Mouse (Mus musculus) granulocyte monocyte progenitor cell, adult 5-6 weeks (primary cell): ENCODE data around the gene Zdhhc15. TPM values are rescaled to one million over a fixed set of nuclear protein-coding genes. Genes with fewer than 3 reads are reported as not detected.
A peak's percentile ranks its signal among the peaks of the same experiment; 100 is the strongest.
"Not testable (repeated sequence)": the region's sequence is repeated elsewhere in the genome, so short reads cannot be mapped to it uniquely, and the experiment has no call there.

Experiments used
- ATAC-seq: replicated peaks from 2 replicates; pipeline ENCODE4 v1.8.0; 2016; ENCODE audit warnings: mild to moderate bottlenecking, moderate TSS enrichment, inconsistent platforms; ENCODE audit not compliant: poor library complexity, severe bottlenecking
- total RNA-seq, 2 experiments: library from RNA; stranded (forward) in 1 of 2; stranded (reverse) in 1 of 2; fragments of 200-712, 200-1000 nt in 1 of 2; fragments of >200 nt in 1 of 2; fragmentation: Nextera tagmentation in 1 of 2; gene quantifications; 2 replicates each; pipeline ENCODE4 v1.2.3; 2014 to 2017

Gene Zdhhc15
- total RNA-seq (2014; fragmentation: Nextera tagmentation) (1.4 and 2.5 TPM in 2 replicates), total RNA-seq (2017) (0.88 and 1.5 TPM in 2 replicates)

DNA sequence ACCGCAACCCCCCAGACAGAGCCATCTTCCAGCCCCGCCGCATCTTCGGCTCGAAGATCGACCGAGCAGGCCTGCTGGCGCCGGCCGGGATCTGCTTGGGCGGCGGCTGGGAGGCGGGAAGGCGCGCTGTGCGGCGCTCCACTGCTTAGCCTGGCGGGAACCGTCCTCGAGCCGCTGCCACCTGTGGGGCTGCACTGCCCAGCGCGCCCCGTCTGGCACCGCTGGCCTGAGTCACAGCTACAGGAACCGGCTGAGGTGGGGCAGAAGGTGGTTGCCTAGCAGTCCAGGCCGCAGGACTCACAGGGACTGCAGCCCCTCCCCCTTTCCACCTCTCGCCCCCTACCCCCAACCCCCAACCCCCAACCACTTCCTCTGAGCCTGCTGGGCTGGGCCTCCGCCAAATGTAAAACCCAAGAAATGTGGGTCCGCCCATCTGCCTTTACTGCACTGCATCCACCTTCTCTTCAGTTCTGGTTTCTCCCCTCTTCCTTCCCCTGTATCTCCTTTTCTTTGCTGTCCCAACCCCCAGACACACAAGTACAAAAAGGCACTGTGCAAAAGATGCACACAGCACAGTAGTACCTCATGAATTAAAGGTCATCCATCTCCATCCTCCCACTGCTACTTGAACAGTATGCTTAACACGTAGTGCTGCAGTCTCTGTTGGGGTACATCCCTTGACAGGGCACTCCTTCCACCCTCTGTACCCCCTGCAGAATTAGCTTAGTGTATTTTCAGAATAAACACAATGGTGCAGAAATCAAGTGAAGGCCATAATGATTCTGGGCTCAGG is at the start of gene Zdhhc15:
Gene Zdhhc15, minus strand, starts transcription at position 308 of the 793 bp plus-strand sequence.
- ATAC-seq = peak; percentile 96

- no peak for ATAC-seq
These were observed 37.1 kb upstream of the Zdhhc15 start for GRCm38 (mm10) chrX:104707935-104708334.

GRCm38 (mm10) chrX:104669850-104670756 is 761 bp downstream of the Zdhhc15 start:
- ATAC-seq = no peak; the same call in 1 of the 2 replicates

- no peak for ATAC-seq
These were observed 13.9 kb downstream of the Zdhhc15 start for GRCm38 (mm10) chrX:104656976-104657375.

GRCm38 (mm10) chrX:104612531-104612930 is 58.3 kb downstream of the Zdhhc15 start:
- ATAC-seq = no peak

DNA sequence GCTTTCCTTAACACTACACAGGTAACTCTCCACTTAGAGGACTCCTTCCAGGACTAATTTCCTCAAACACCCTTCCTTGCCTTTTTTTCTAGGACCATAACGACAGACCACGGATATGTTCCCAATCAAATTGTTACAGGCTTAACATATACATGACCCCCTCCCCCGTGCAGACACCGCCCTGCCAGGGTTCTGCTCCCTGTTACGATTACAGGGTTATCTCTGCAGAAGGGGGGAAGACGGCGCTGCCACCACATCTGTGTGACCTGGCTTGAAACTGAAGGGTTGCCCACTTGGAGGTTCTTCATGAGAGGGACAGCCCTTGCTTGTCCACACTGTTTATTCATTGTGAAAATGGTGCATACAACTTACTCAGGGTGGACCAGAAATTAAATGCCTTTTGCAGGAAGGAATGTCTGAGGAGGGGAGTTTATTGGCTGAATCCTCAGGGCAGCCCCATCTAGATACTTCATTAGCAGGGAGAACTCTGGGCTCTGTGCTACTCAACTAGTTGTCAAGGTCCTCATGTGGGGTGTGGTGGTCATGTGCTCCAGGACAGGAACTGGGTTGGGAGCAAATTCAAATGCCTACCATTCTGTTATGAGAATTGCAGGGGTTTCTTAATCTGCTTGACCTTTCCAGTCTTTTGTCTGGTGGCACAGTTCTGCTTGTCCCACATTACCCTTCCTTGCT is 67.0 kb downstream of the Zdhhc15 start:
- ATAC-seq = not testable (repeated sequence)

DNA sequence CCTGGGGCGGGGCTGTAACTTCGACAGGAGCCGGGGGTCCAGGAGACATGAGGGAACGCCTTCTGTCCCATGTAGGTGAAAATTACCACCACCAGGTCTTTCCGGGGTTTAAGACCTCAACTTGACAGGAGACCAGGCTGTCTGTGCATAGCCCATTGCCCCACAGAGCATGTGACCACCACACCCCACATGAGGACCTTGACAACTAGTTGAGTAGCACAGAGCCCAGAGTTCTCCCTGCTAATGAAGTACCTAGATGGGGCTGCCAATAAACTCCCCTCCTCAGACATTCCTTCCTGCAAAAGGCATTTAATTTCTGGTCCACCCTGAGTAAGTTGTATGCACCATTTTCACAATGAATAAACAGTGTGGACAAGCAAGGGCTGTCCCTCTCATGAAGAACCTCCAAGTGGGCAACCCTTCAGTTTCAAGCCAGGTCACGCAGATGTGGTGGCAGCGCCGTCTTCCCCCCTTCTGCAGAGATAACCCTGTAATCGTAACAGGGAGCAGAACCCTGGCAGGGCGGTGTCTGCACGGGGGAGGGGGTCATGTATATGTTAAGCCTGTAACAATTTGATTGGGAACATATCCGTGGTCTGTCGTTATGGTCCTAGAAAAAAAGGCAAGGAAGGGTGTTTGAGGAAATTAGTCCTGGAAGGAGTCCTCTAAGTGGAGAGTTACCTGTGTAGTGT is 68.5 kb downstream of the Zdhhc15 start:
- ATAC-seq = not testable (repeated sequence)

DNA sequence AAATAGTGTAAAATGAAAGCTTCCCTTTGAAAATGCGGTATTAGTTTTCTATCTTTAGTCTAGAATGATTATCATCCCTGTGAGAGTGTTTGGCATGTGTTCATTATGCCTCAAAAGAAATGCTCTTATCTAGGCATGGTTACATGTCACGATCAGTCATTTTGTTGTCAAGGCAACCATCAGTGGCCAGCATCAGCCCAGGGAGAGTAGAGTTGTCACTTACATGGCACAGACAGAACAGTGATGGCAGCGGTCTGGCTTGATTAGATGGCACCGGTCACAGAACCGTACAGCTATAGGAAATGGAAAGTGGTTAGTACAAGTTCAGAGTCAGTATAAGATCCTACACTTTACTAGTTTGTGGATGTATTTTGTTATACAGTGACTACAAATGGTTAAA is 96.9 kb downstream of the Zdhhc15 start:
- no peak for ATAC-seq

DNA sequence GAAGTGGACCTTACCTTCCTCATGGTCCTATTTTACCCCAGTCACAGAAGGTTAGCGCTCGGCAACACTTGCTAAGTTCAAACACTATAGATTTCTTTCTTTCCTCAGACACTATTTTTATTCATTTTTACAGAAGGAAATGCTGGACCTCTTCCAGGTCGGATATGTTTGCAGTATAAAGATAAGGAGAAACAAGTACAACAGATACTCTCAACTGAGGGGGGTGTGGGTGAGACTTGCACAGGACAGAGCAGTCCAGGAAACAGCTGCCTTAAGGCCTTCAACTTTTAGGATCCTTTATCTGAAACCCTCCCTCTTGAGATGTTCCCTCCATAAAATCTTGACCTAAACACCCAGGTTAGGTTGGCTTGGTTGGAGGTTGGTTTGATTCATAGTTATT is 103.4 kb downstream of the Zdhhc15 start:
- no peak for ATAC-seq

- no peak for ATAC-seq
These were observed 125.6 kb downstream of the Zdhhc15 start for GRCm38 (mm10) chrX:104545283-104545682.

DNA sequence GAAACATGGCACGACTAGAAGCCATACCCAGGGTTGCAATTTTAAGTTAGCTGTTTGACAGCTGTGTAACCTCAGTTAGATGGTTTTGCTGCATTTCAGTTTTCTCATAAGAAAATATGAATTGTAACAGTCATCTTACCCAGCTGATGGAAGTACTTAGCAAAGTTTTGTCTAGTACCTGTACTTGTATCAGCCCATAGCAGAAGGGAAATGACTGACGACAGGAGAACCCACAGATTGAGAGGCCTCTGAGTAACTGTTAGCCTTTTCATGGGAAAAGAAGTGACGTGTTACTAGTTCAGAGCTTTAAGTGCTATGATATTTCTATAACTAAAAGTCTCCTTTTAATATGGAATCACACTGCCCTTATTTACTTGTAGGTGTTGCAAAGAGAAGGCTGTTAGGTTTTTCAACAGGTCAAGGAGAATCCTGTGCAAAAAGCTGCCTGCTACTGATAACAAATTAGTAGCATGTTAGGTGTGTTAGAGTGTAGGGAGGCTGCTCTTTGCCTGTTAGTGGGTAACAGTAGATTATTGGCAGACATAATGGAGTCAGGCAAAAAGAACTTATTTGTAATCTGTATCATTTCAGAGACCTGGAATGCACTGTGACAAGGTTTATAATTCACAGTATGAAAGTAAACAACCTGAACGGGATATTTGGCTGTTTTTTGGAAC is 126.8 kb downstream of the Zdhhc15 start:
- ATAC-seq = no peak

DNA sequence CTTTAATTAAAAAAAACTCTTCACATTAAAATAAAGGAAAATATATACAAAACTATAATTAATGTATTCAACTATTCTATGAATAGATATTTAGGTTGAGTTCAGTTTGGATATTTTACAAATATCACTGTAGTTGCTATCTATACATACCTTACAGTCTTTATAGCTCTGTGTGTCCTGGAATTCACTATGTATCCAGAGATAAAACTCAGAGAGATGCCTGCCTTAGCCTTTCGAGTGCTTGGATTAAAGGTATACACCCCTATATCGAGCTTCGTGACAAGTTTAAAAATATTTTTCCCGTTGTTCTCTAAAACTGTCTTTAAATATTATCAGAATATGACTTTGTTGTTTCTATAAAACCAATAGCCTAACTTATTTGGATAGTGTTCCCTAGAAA is 128.2 kb downstream of the Zdhhc15 start:
- ATAC-seq = no peak

GRCm38 (mm10) chrX:104501765-104502164 is 169.1 kb downstream of the Zdhhc15 start:
- no peak for ATAC-seq

- no peak for ATAC-seq
These were observed 181.1 kb downstream of the Zdhhc15 start for GRCm38 (mm10) chrX:104489626-104490355.

GRCm38 (mm10) chrX:104488870-104489467 is 181.9 kb downstream of the Zdhhc15 start:
- 0 out of 2 replicates have a peak, but pooled peaks have one; percentile 26 for ATAC-seq

GRCm38 (mm10) chrX:104488036-104488435 is 182.8 kb downstream of the Zdhhc15 start:
- peak; percentile 93 for ATAC-seq
